Mouse (Mus musculus) left cerebral cortex, adult 18-20 months (tissue): Measurements from ENCODE around the gene Zfp652. TPM values are rescaled to one million over a fixed set of nuclear protein-coding genes. Genes with fewer than 3 reads are reported as not detected.
"Not testable (repeated sequence)": the region's sequence is repeated elsewhere in the genome, so short reads cannot be mapped to it uniquely, and the experiment has no call there.

Experiments used
- DNase-seq, 2 experiments: peaks; one replicate each; pipeline ENCODE4 v3.0.0; 2021 to 2022; ENCODE audit warnings: low spot score in 2 of 2, mixed read lengths in 1 of 2
- long read RNA-seq, 2 experiments: library from polyadenylated mRNA; stranded (forward); transcript quantifications; one replicate each; pipeline ENCODE4 v2.0.0; 2021
- total RNA-seq, 2 experiments: library from RNA; stranded (reverse); gene quantifications; 2 replicates each; pipeline ENCODE4 v1.2.3; 2021

Zfp652 gene
- 10 to 100 TPM; 37.8 to 41.1 TPM for total RNA-seq
- long read RNA-seq, experiment 1, partial matches to known transcripts: 0 of 9 reads
- long read RNA-seq, experiment 1, other reads (novel, unspliced or antisense): 9 of 9 reads
- long read RNA-seq, experiment 2, partial matches to known transcripts: 2 of 12 reads
- long read RNA-seq, experiment 2, other reads (novel, unspliced or antisense): 10 of 12 reads

DNA sequence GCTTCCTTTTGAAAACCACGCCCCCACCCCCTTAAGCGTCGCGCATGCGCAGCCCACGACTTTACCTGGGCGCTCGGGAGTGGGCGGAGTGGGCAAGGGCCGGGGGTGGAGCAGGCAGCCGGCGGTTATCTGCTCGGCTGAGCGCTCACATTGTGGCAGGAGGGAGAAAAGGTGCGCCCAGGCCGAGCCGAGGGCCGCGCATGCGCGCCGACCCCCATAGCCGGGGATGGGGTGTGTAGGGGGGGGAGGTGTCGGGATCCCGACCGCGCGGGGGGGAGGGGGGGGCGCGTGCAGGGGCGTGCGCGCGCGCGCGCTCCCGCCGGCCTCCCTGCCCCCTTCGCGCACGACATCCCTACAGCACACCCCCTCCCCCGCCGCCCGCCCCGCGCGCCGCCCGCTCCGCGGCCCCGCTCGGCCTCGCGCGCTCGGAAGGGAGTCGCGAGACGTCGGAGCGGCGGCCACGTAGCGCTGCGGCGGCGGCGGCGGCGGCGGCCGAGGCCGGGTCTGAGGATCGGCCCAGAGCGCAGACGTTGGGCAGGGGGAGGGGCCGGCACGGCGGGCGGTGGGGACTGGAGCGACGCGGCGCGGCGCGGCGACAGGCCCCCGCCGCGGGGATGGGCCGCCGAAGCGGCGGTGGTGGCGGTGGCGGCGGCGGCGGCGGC, at the start of gene Zfp652:
Gene Zfp652, plus strand, starts transcription at position 111 of the 662 bp plus-strand sequence.
- DNase-seq: peak; percentile 68 to 75

- peak; percentile 92 to 95 for DNase-seq
Measured at GRCm38 (mm10) chr11:95666529-95667149, 45.8 kb upstream of the Zfp652 start, which contains the start of gene Phb. Gene Phb, plus strand, starts transcription at chr11:95666957.

- DNase-seq: no peak
Measured at GRCm38 (mm10) chr11:95667177-95667576, 45.3 kb upstream of the Zfp652 start.

- DNase-seq: not testable (repeated sequence)
Measured at GRCm38 (mm10) chr11:95668086-95668485, 44.4 kb upstream of the Zfp652 start.

GRCm38 (mm10) chr11:95675498-95675897, 37.0 kb upstream of the Zfp652 start:
- DNase-seq: no peak

GRCm38 (mm10) chr11:95676307-95676706, 36.2 kb upstream of the Zfp652 start:
- peak; percentile 34 to 37 for DNase-seq

- DNase-seq: no peak
Measured at GRCm38 (mm10) chr11:95677925-95678701, 34.4 kb upstream of the Zfp652 start.

DNA sequence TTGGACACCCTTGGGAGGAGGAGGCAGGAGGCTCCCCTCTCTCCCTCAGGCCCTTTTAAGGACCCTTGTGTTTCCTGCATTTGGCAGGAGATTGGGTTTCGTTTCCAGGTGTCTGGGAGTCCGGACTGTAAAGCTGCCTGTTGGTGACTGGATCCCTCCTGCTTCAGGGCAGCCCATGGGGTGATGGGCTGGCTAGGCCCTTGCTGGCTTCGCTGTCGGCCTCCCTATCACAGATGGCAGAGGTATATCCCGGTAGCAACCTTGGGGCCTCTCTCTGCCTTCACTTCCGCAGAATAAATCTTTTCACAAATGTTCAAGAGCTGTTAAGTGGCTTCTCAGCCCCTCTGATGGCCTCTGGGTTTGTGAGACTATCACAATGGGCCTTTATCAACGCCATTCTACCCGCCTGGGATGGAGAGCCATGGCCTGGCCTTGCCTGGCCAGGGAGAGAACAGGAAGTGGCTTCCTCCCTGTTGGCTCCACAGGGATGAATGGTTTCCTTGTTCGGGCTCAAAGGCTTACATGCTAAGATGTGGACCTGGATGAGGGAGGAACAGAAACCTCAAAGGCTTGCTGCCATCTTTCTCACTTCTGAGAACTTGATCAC, 30.4 kb upstream of the Zfp652 start:
- no peak for DNase-seq

DNA sequence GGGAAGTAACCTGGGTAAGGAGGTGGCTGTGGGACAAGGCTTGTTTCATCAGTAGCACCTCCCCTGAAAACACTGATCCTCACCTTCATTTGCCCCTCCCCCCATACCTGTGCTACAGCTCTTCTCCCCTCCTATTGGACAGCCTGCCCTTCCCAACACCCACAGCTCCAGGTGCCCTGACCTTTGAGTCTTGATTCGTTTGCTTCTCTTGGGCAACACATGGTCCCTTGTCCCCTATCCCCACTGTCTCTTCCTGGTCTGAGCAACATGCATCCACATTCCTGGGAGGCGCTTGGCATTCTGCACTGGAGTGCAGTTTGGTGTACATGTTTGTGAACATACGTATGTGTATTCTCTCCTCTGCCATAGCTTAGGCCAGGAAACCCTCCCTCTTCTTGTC, 29.5 kb upstream of the Zfp652 start:
- no peak for DNase-seq

DNA sequence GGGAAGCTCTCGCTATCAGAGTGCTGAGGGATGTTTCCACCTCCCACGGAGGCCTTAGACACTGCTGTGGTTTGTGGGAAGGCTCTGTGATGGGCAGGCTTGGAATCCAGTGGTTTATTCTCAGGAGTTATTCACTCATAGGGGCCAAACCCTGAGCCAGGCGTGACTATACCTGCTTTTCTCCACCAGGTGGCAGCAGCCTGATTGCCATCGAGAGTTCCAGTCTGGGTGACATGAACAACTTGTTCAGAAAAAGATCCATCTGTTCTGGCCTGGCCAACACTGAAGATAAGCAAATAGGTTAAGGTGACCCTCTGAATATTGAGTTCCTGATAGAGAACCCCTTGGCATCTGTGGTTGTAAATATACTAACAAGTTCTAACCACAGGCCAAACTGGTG, 26.4 kb upstream of the Zfp652 start:
- peak; percentile 81 to 82 for DNase-seq

DNA sequence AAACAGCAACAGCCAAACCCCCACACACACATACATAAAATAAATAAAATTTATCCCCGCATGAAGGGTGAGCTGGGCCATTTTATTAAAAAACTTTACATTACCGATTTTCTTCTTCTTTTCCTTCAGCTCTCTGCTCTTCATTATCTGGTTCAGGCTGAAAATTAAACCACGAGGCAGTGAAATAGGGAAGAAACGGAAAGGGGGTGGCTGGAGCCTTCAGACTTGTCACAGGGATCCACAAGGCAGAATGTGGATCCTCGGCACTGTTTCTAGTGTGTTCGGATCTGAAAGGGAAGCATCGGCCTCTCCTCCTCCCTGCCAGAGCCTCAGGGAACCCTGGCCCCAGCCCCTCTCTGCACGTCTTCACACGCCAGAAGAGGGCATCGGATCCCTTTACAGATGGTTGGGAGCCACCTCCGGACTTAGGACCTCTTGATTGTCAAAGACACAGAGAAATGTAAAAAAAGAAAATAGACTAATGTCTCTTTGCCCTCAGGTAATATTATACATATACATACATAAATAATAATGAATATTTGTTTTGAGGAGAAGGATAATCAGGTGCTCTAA, 25.3 kb upstream of the Zfp652 start:
- DNase-seq: no peak

DNA sequence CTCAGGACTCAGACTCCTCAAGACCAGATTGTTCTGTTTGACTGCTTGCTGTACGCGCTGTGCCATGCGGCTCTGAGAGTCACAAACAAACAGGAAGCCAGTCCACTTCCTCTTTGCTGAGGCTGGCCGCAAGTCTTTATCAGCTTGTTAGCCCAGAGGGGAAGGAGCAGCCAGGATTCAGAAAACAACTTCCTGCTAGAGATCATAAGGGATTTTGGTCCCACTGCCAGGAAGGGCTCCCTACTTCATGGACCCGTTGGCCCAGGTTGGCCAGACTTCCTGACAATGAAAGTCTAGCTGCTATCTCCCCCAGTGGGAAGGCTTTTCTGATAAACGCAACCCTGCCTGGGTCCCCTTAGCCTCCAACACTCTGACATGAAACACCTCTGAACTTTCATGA, 24.0 kb upstream of the Zfp652 start:
- no peak for DNase-seq

DNA sequence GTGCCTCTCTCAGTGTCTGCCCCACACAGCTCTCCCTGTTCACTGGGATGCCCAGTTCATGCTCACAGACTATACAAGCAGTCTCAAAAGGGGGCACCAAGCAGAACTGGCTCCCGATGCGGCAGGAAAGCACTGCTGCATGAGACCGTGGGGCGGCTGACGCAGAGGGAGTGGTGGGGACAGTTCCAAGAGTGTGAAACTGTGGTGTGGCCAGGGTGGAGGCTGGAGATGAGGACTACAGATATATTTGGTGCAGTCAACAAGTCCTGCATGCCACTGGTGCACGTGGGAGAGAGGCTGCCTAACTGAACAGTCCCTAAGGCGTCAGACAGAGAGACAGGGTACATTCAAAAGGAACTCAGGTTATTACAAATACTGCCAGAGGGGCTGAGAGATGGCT, 23.5 kb upstream of the Zfp652 start:
- no peak for DNase-seq

DNA sequence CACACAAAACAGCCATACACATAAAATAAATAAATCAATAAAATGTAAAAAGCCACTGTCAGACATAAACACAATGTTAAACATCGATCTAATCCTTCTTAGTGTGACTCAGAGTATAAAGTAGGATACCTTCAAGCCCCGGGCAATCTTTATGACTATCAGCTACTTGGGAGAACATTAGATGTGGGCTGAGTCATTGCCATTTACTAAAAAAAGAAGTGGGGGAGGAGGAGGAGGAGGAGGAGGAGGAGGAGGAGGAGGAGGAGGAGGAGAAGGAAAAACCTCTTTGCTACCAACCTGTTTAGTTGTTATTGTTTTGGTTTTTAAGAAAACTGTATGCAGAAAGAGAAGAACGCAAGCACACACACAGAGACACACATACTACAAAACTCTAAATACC, 22.9 kb upstream of the Zfp652 start:
- no peak for DNase-seq

GRCm38 (mm10) chr11:95698541-95698940, 13.9 kb upstream of the Zfp652 start:
- no peak for DNase-seq

DNA sequence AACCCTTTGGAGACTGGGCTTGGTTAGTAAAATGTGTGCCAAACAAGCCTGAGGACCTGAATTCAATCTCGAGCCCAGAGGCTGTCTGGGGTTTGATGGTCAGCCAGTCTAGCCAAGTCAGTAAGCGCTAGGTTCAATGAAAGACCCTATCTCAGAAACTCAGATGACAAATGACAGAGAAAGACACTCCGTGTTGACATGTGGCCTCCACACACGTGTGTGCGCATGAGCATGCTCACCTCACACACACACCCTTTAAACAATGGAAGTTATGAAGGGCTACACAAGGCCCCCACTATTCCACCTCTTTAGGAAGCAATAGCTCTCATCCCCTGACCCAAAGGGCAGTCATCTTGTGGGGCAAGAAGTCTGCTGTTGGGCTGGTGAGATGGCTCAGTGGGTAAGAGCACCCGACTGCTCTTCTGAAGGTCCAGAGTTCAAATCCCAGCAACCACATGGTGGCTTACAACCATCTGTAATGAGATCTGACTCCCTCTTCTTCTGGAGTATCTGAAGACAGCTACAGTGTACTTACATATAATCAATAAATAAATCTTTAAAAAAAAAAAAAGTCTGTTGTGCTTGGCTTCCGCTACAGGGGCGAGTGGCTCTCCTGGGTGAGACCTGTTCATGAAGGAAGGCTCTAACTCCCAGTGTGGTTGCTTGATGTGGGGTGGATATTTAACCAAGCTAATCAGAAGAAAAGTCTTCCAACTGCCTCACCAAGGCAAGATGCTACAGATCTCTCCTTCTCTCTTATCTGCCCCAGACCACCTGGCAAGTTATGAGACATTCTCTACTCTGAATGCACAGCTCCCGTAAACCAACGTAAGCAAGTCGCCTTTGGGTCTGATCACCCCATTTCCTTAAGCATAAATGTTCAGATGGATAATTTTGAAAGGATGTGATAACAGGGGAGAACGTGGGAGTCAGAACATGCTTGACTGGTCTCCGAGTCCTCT, 11.4 kb upstream of the Zfp652 start:
- DNase-seq: no peak

- DNase-seq: no peak
Measured at GRCm38 (mm10) chr11:95704032-95704969, 8.2 kb upstream of the Zfp652 start.

GRCm38 (mm10) chr11:95704970-95705330, 7.5 kb upstream of the Zfp652 start:
- peak in 1 of 2 experiments; percentile 7 for DNase-seq
